In the genomic region with DNA sequence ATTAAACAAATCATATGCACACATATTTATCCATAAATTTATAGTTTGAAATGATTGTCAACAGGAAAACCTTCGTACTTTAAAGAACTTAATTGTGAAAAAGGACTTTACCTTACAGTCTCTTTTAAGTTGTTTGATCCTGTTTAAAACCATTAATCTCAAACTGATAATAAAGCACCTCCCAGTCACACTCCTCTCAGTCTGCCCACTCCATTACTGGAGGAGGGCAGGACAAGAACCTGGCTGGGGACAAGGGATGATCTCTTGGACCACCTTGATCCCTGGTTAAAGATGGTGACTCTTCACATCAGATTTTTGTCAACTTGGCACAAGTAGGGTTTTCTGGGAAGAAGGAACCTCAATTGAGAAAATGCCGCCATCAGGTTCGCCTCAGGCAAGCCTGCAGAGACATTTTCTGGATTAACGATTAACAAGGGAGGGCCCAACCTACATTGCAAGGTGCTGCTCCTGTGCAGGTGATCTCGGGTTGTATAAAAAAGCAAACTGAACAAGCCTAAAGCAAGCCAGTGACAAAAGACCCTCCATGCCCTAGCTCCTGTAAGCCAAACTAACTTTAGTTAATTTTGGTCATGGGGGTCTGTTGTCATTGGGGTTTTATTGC, we compare ENCODE assay signal across 21 mouse cellular contexts. TPM values are rescaled to one million over a fixed set of nuclear protein-coding genes. Genes with fewer than 3 reads are reported as not detected.
A peak's percentile ranks its signal among the peaks of the same experiment; 100 is the strongest.
DNase-seq lines count a peak whose midpoint lies in the region; ATAC-seq and TF ChIP-seq lines count a peak whose summit lies in the region.
"Had no signal": no experiment of that assay in that cellular context is flagged by ENCODE, and none has a peak within 500 bp of the region (broad histone marks: within the 10 kb centered on the region; RNA-seq: fewer than 3 reads in every experiment).

No protein-coding gene starts in this region.

- ATAC-seq in kidney, embryonic 16.5 days (ENCODE audit: low FRiP score, low TSS enrichment) = no peak
- peak; percentile 83 for ATAC-seq in intestine, postnatal 0 days
- ATAC-seq in stomach, postnatal 0 days (ENCODE audit: low FRiP score, low TSS enrichment) = peak; percentile 66; the same call in 1 of the 2 replicates
- ATAC-seq: CD4-positive, CD25-positive, alpha-beta regulatory T cell, adult 4 months; liver, embryonic 12.5 days; midbrain, embryonic 13.5 days; Patski had no signal

- H3K9me3 ChIP-seq in kidney, embryonic 16.5 days (ENCODE audit: low read length) = no peaks in the 10 kb centered on the region
- H3K9me3 ChIP-seq in intestine, postnatal 0 days (ENCODE audit: control insufficient read depth) = no peaks in the 10 kb centered on the region
- H3K9me3 ChIP-seq in stomach, postnatal 0 days (ENCODE audit: control insufficient read depth, low read length) = no peaks in the 10 kb centered on the region
- H3K9me3 ChIP-seq: embryonic facial prominence, embryonic 15.5 days; heart, embryonic 13.5 days; liver, embryonic 12.5 days; midbrain, embryonic 13.5 days; neural tube, embryonic 13.5 days had no signal

- H3K4me2 ChIP-seq in kidney, embryonic 16.5 days (replicated peaks; ENCODE audit: low read depth, low read length) = no peak overlapping the region
- peak overlapping the region; percentile 42 for H3K4me2 ChIP-seq in intestine, postnatal 0 days (replicated peaks; ENCODE audit: low read depth)
- no peak overlapping the region for H3K4me2 ChIP-seq in stomach, postnatal 0 days (replicated peaks; ENCODE audit: low read depth)
- H3K4me2 ChIP-seq: embryonic facial prominence, embryonic 15.5 days; heart, embryonic 13.5 days; hindbrain, embryonic 14.5 days; liver, embryonic 12.5 days; midbrain, embryonic 13.5 days; neural tube, embryonic 13.5 days had no signal

- no peak overlapping the region for H3K4me3 ChIP-seq in kidney, embryonic 16.5 days (ENCODE audit: low read length)
- H3K4me3 ChIP-seq in intestine, postnatal 0 days (ENCODE audit: low read depth, low read length) = no peak overlapping the region
- no peak overlapping the region for H3K4me3 ChIP-seq in stomach, postnatal 0 days (ENCODE audit: low read depth, low read length)
- H3K4me3 ChIP-seq: embryonic facial prominence, embryonic 15.5 days; heart, embryonic 13.5 days; liver, embryonic 12.5 days; midbrain, embryonic 13.5 days; neural tube, embryonic 13.5 days had no signal

- H3K4me1 ChIP-seq in kidney, embryonic 16.5 days (ENCODE audit: insufficient read depth, low read length) = peaks cover 11% of the 10 kb centered on the region
- H3K4me1 ChIP-seq in intestine, postnatal 0 days (replicated peaks; ENCODE audit: control insufficient read depth, insufficient read depth, low read length) = peaks cover 3% of the 10 kb centered on the region; the same call in 1 of the 2 replicates
- H3K4me1 ChIP-seq in stomach, postnatal 0 days (replicated peaks; ENCODE audit: control insufficient read depth, insufficient read depth) = no peaks in the 10 kb centered on the region
- H3K4me1 ChIP-seq: embryonic facial prominence, embryonic 15.5 days; liver, embryonic 12.5 days; neural tube, embryonic 13.5 days had no signal

- no peaks in the 10 kb centered on the region for H3K36me3 ChIP-seq in kidney, embryonic 16.5 days (ENCODE audit: insufficient read depth, low read length)
- H3K36me3 ChIP-seq in intestine, postnatal 0 days (ENCODE audit: control insufficient read depth, insufficient read depth) = no peaks in the 10 kb centered on the region
- no peaks in the 10 kb centered on the region for H3K36me3 ChIP-seq in stomach, postnatal 0 days (ENCODE audit: control insufficient read depth, insufficient read depth, low read length)
- H3K36me3 ChIP-seq: embryonic facial prominence, embryonic 15.5 days; heart, embryonic 13.5 days; liver, embryonic 12.5 days; midbrain, embryonic 13.5 days; neural tube, embryonic 13.5 days had no signal

- intact Hi-C loops in left cerebral cortex, postnatal 10 days (cut with DNase I) = no loop called here

- no peak for TF ChIP-seq CTCF in intestine, postnatal 0 days (IDR thresholded peaks at IDR 0.05; ENCODE audit: low read depth)
- TF ChIP-seq CTCF in stomach, postnatal 0 days (IDR thresholded peaks at IDR 0.05; ENCODE audit: low read depth) = no peak

- WGBS in kidney, embryonic 16.5 days = 62% methylated on average over 5 of the region's 5 CpGs
- WGBS in intestine, postnatal 0 days = 36% methylated on average over 5 of the region's 5 CpGs
- 59% methylated on average over 5 of the region's 5 CpGs for whole genome bisulfite sequencing in stomach, postnatal 0 days

- no peaks in the 10 kb centered on the region for H3K27me3 ChIP-seq in kidney, embryonic 16.5 days (ENCODE audit: insufficient read depth, low read length)
- no peaks in the 10 kb centered on the region for H3K27me3 ChIP-seq in intestine, postnatal 0 days (replicated peaks; ENCODE audit: control insufficient read depth, insufficient read depth, low read length)
- no peaks in the 10 kb centered on the region for H3K27me3 ChIP-seq in stomach, postnatal 0 days (ENCODE audit: control insufficient read depth, insufficient read depth, low read length)
- H3K27me3 ChIP-seq: embryonic facial prominence, embryonic 15.5 days; liver, embryonic 12.5 days; neural tube, embryonic 13.5 days; Patski had no signal

- H3K9ac ChIP-seq in kidney, embryonic 16.5 days (replicated peaks; ENCODE audit: low read length) = no peak overlapping the region
- H3K9ac ChIP-seq in intestine, postnatal 0 days (ENCODE audit: low read depth, low read length) = no peak overlapping the region
- H3K9ac ChIP-seq in stomach, postnatal 0 days (ENCODE audit: low read length) = no peak overlapping the region
- H3K9ac ChIP-seq: embryonic facial prominence, embryonic 15.5 days; heart, embryonic 13.5 days; hindbrain, embryonic 14.5 days; liver, embryonic 12.5 days; midbrain, embryonic 13.5 days; neural tube, embryonic 13.5 days had no signal

- peak; percentile 52 for DNase-seq in kidney, adult 18-20 months
- DNase-seq in kidney, postnatal 14 days = peak; percentile 52
- peak; percentile 55 for DNase-seq in stomach, postnatal 0 days (ENCODE audit: low spot score)
- DNase-seq in urinary bladder, postnatal 36 days (ENCODE audit: low spot score in 2 of 2) = no peak
- DNase-seq in left cerebral cortex, postnatal 10 days (ENCODE audit: extremely low spot score in 1 of 2, low spot score in 2 of 2) = no peak
- DNase-seq: adrenal gland, postnatal 25 days; cerebellum, adult 11 months; cerebellum, postnatal 25 days; embryo, embryonic 11 days; heart, postnatal 36 days; right cerebral cortex, adult 18-20 months had no signal

- TF ChIP-seq EP300 in stomach, postnatal 0 days (optimal IDR thresholded peaks at IDR 0.05) = no peak

- H3K27ac ChIP-seq in kidney, embryonic 16.5 days (ENCODE audit: low read length) = no peak overlapping the region; the same call in 1 of the 2 replicates
- H3K27ac ChIP-seq in intestine, postnatal 0 days (ENCODE audit: low read depth, low read length) = peak overlapping the region; percentile 76
- H3K27ac ChIP-seq in stomach, postnatal 0 days (replicated peaks) = peak overlapping the region; percentile 65
- H3K27ac ChIP-seq: embryonic facial prominence, embryonic 15.5 days; heart, embryonic 13.5 days; hindbrain, embryonic 14.5 days; liver, embryonic 12.5 days; midbrain, embryonic 13.5 days; neural tube, embryonic 13.5 days had no signal

RNA-seq across cellular contexts. Expression of a gene that starts 1.6 kb away (rescaled TPM):
- 11.3 and 21.2 TPM in 2 replicates for polyA plus RNA-seq in kidney, embryonic 16.5 days (2015; fragmentation: Nextera tagmentation; extraction: Ambion mirVana)
- 8.8 and 9.2 TPM in 2 replicates for polyA plus RNA-seq in intestine, postnatal 0 days (2015; fragmentation: Nextera tagmentation; extraction: Ambion mirVana)
- polyA plus RNA-seq in stomach, postnatal 0 days (2015; fragmentation: Nextera tagmentation; extraction: Ambion mirVana) = 13.8 and 14.2 TPM in 2 replicates
- total RNA-seq in left cerebral cortex, postnatal 10 days (2021) = 100 to 1,000 TPM; 115 to 119 TPM

RNA-seq across cellular contexts. Expression of a gene that starts 31.5 kb away (rescaled TPM):
- 104 and 108 TPM in 2 replicates for polyA plus RNA-seq in kidney, embryonic 16.5 days (2015; fragmentation: Nextera tagmentation; extraction: Ambion mirVana)
- polyA plus RNA-seq in intestine, postnatal 0 days (2015; fragmentation: Nextera tagmentation; extraction: Ambion mirVana) = 82.1 and 88.1 TPM in 2 replicates
- polyA plus RNA-seq in stomach, postnatal 0 days (2015; fragmentation: Nextera tagmentation; extraction: Ambion mirVana) = 118 and 131 TPM in 2 replicates
- 1 to 10 TPM; 2.6 to 3.1 TPM for total RNA-seq in left cerebral cortex, postnatal 10 days (2021)
- total RNA-seq: heart, postnatal 36 days had no signal

Comparison
In these comparisons a context has a peak if more than half of its experiments do, and no peak if none do; other contexts are left out.
1. DNase-seq: peak in kidney, adult 18-20 months (single experiment), kidney, postnatal 14 days (single experiment) and stomach, postnatal 0 days (single experiment); none in urinary bladder, postnatal 36 days (0 of 2) and left cerebral cortex, postnatal 10 days (0 of 2).